Mouse (Mus musculus) lung, adult 2 months (tissue): ENCODE measurements around the gene Atg7.
A peak's percentile ranks its signal among the peaks of the same experiment; 100 is the strongest.

Experiments used
- CTCF ChIP-seq: fragments of 200-500 bp; IDR thresholded peaks from 2 replicates; pipeline ENCODE4 v1.5.1; 2011; ENCODE audit warnings: mild to moderate bottlenecking, low read length, control low read depth; ENCODE audit not compliant: insufficient read depth
- POLR2A ChIP-seq: fragments of 200-500 bp; IDR thresholded peaks from 2 replicates; pipeline ENCODE4 v1.6.1; 2011; ENCODE audit warnings: low read depth, mild to moderate bottlenecking, control low read depth, low read length, borderline replicate concordance; ENCODE audit errors: extremely low read depth

- no peak for TF ChIP-seq POLR2A
- peak; percentile 50; the same call in 1 of the 2 replicates for TF ChIP-seq CTCF
Measured at GRCm38 (mm10) chr6:114723925-114724324, 81.0 kb downstream of the Atg7 start.
